8 mouse cellular contexts compared by ENCODE assay signal in the genomic region with DNA sequence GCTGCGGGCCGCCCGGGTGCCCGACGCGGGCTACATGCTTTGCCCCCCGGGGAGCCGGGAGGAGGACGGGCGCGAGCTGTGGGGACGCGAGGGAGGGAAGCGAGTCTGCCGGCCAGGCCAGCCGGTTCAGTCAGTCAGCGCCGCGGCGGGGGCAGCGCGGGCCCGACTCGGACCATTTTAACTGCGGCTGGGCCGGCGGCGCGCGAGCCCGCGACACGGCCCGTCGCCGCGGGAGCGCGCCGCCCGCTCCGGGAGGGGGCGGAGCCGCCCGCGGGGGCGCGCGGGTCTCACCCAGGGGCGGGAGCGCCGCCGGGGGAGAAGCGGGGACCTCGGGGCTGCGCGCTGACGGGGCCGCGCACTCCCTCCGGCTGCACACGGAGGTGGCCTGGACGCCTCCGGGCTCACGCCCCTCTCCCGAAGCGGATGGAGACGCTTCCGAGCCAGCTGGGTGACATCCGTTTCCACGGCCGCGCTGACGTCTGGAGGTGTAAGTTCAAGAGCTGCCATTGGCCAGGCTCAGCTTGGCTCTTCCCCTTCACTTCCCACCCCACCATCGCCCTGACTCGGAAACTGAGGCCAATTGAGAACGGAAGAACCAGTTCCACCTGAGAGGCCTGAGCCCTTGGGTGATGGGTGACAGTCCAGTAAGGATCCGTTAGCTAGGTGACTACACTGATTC. TPM values are rescaled to one million over a fixed set of nuclear protein-coding genes. Genes with fewer than 3 reads are reported as not detected.
DNase-seq lines count a peak whose midpoint lies in the region; ATAC-seq and TF ChIP-seq lines count a peak whose summit lies in the region.

No protein-coding gene starts in this region.

- H3K4me1 ChIP-seq in bone marrow macrophage, adult 2 months (ENCODE audit: control insufficient read depth, insufficient read depth, low read length), result peaks cover 11% of the 10 kb centered on the region
- peaks cover 5% of the 10 kb centered on the region; the same call in 1 of the 2 replicates for H3K4me1 ChIP-seq in embryonic fibroblast, embryonic 13.5 days (ENCODE audit: control insufficient read depth, insufficient read depth, low read length)
- H3K4me1 ChIP-seq in heart, embryonic 10.5 days, result peaks cover 24% of the 10 kb centered on the region
- H3K4me1 ChIP-seq in kidney, embryonic 14.5 days (ENCODE audit: control insufficient read depth, insufficient read depth, low read length), result peaks cover 22% of the 10 kb centered on the region; the same call in 1 of the 2 replicates
- peaks cover 28% of the 10 kb centered on the region for H3K4me1 ChIP-seq in limb, embryonic 15.5 days
- H3K4me1 ChIP-seq in midbrain, postnatal 0 days (ENCODE audit: insufficient read depth, low read length), result peaks cover 19% of the 10 kb centered on the region

- H3K4me3 ChIP-seq in bone marrow macrophage, adult 2 months (ENCODE audit: insufficient read depth, low read length), result peak overlapping the region; percentile 89
- H3K4me3 ChIP-seq in embryonic fibroblast, embryonic 13.5 days (ENCODE audit: insufficient read depth, low read length), result peak overlapping the region; percentile 67
- peak overlapping the region; percentile 80 for H3K4me3 ChIP-seq in heart, embryonic 10.5 days
- H3K4me3 ChIP-seq in kidney, embryonic 14.5 days (ENCODE audit: low read length), result peak overlapping the region; percentile 90
- peak overlapping the region; percentile 92 for H3K4me3 ChIP-seq in limb, embryonic 15.5 days
- peak overlapping the region; percentile 82 for H3K4me3 ChIP-seq in midbrain, postnatal 0 days (ENCODE audit: low read depth, low read length)

- TF ChIP-seq CTCF in bone marrow macrophage, adult 2 months (IDR thresholded peaks at IDR 0.05; ENCODE audit: low read depth, low read length), result no peak
- no peak for TF ChIP-seq CTCF in embryonic fibroblast, embryonic 13.5 days (IDR thresholded peaks at IDR 0.05; ENCODE audit: borderline replicate concordance, insufficient read depth, low read length)
- no peak for TF ChIP-seq CTCF in midbrain, postnatal 0 days (IDR thresholded peaks at IDR 0.05)

- no peaks in the 10 kb centered on the region for H3K27me3 ChIP-seq in heart, embryonic 10.5 days (ENCODE audit: insufficient read depth, poor library complexity, severe bottlenecking)
- H3K27me3 ChIP-seq in kidney, embryonic 14.5 days (ENCODE audit: control insufficient read depth, insufficient read depth, low read length), result no peaks in the 10 kb centered on the region
- no peaks in the 10 kb centered on the region for H3K27me3 ChIP-seq in limb, embryonic 15.5 days
- H3K27me3 ChIP-seq in midbrain, postnatal 0 days (ENCODE audit: insufficient read depth, low read length), result no peaks in the 10 kb centered on the region

- WGBS in heart, embryonic 10.5 days, result 1% methylated on average over 63 of the region's 78 CpGs
- WGBS in kidney, embryonic 14.5 days, result 1% methylated on average over 54 of the region's 78 CpGs
- under 1% methylated on average over 67 of the region's 78 CpGs for WGBS in limb, embryonic 15.5 days
- WGBS in midbrain, postnatal 0 days, result under 1% methylated on average over 29 of the region's 78 CpGs

- H3K36me3 ChIP-seq in heart, embryonic 10.5 days, result no peaks in the 10 kb centered on the region
- H3K36me3 ChIP-seq in kidney, embryonic 14.5 days (ENCODE audit: control insufficient read depth, insufficient read depth, low read length), result no peaks in the 10 kb centered on the region
- H3K36me3 ChIP-seq in limb, embryonic 15.5 days, result no peaks in the 10 kb centered on the region
- no peaks in the 10 kb centered on the region for H3K36me3 ChIP-seq in midbrain, postnatal 0 days (ENCODE audit: insufficient read depth, low read length)

- H3K4me2 ChIP-seq in kidney, embryonic 14.5 days (replicated peaks; ENCODE audit: low read depth, low read length), result peak overlapping the region; percentile 72
- H3K4me2 ChIP-seq in limb, embryonic 15.5 days, result peak overlapping the region; percentile 64
- peak overlapping the region; percentile 90 for H3K4me2 ChIP-seq in midbrain, postnatal 0 days (ENCODE audit: low read depth, low read length, poor library complexity, severe bottlenecking)

- no peaks in the 10 kb centered on the region for H3K9me3 ChIP-seq in heart, embryonic 10.5 days
- H3K9me3 ChIP-seq in kidney, embryonic 14.5 days (ENCODE audit: control insufficient read depth, low read length), result no peaks in the 10 kb centered on the region
- H3K9me3 ChIP-seq in limb, embryonic 15.5 days, result no peaks in the 10 kb centered on the region
- no peaks in the 10 kb centered on the region for H3K9me3 ChIP-seq in midbrain, postnatal 0 days (ENCODE audit: low read length)

- peak overlapping the region; percentile 82 for H3K27ac ChIP-seq in bone marrow macrophage, adult 2 months (ENCODE audit: insufficient read depth, low read depth, low read length)
- H3K27ac ChIP-seq in embryonic fibroblast, embryonic 13.5 days (ENCODE audit: insufficient read depth, low read length), result peak overlapping the region; percentile 83
- peak overlapping the region; percentile 99 for H3K27ac ChIP-seq in heart, embryonic 10.5 days
- H3K27ac ChIP-seq in kidney, embryonic 14.5 days (ENCODE audit: low read depth, low read length), result peak overlapping the region; percentile 99
- H3K27ac ChIP-seq in limb, embryonic 15.5 days, result peak overlapping the region; percentile 98
- H3K27ac ChIP-seq in midbrain, postnatal 0 days (ENCODE audit: low read depth, low read length), result peak overlapping the region; percentile 96

- peak; percentile 79 to 83 for DNase-seq in B cell, adult 2 months
- DNase-seq in heart, embryonic 10.5 days (ENCODE audit: low spot score), result peak; percentile 94
- peak; percentile 89 for DNase-seq in midbrain, postnatal 0 days (ENCODE audit: low spot score)
- peak; percentile 80 to 82 for DNase-seq in spleen, postnatal 10 days (ENCODE audit: low spot score in 2 of 2)

- TF ChIP-seq POLR2A in bone marrow macrophage, adult 2 months (IDR thresholded peaks at IDR 0.05; ENCODE audit: borderline replicate concordance, low read depth, low read length), result no peak
- peak; percentile 58 for TF ChIP-seq POLR2A in embryonic fibroblast, embryonic 13.5 days (IDR thresholded peaks at IDR 0.05; ENCODE audit: low read depth, low read length)

- peak; percentile 86 for ATAC-seq in kidney, embryonic 14.5 days (ENCODE audit: low FRiP score, low TSS enrichment)
- ATAC-seq in limb, embryonic 15.5 days (ENCODE audit: insufficient number of reproducible peaks, low FRiP score, low TSS enrichment, low read depth), result peak; percentile 70
- ATAC-seq in midbrain, postnatal 0 days (ENCODE audit: low FRiP score), result peak; percentile 83

- H3K9ac ChIP-seq in kidney, embryonic 14.5 days (ENCODE audit: low read depth, low read length), result peak overlapping the region; percentile 99
- peak overlapping the region; percentile 99 for H3K9ac ChIP-seq in limb, embryonic 15.5 days
- H3K9ac ChIP-seq in midbrain, postnatal 0 days (replicated peaks; ENCODE audit: low read length, poor library complexity, severe bottlenecking), result peak overlapping the region; percentile 99

RNA-seq across cellular contexts. Expression of a gene that starts 0.5 kb away (rescaled TPM):
- polyA plus RNA-seq in bone marrow macrophage, adult 2 months (2012; ENCODE audit: insufficient read depth, insufficient read length, missing spikeins), result 21.2 and 25.7 TPM in 2 replicates
- 27.5 and 28.1 TPM in 2 replicates for polyA plus RNA-seq in embryonic fibroblast, embryonic 13.5 days (2011; ENCODE audit: insufficient read length, low read depth, missing spikeins)
- 3.2 and 4.2 TPM in 2 replicates for polyA plus RNA-seq in heart, embryonic 10.5 days (2016; fragmentation: Nextera tagmentation; extraction: Ambion mirVana)
- 8.8 and 11.1 TPM in 2 replicates for polyA plus RNA-seq in kidney, embryonic 14.5 days (2014; fragmentation: Nextera tagmentation; extraction: Ambion mirVana)
- polyA plus RNA-seq in limb, embryonic 15.5 days (2015; fragmentation: Nextera tagmentation; extraction: Ambion mirVana), result 6.4 and 7.8 TPM in 2 replicates
- 39.2 and 46.0 TPM in 2 replicates for total RNA-seq in midbrain, postnatal 0 days (2014; rRNA removed)
- polyA plus RNA-seq in midbrain, postnatal 0 days (2015; fragmentation: Nextera tagmentation; extraction: Ambion mirVana), result 16.3 and 16.6 TPM in 2 replicates

Comparison
In these comparisons a context has a peak if more than half of its experiments do, and no peak if none do; other contexts are left out.
1. Peak in every context shown above with its lines: DNase-seq, ATAC-seq, H3K4me3 ChIP-seq and H3K27ac ChIP-seq.